Mouse (Mus musculus) liver, adult 2 months (tissue): Measurements from ENCODE around the gene Krt13.

ENCODE experiments used
- CTCF ChIP-seq: fragments of 200-500 bp; IDR thresholded peaks from 2 replicates; pipeline ENCODE4 v1.5.1; 2011; ENCODE audit warnings: low read depth, low read length, control low read depth
- POLR2A ChIP-seq: fragments of 200-500 bp; IDR thresholded peaks from 2 replicates; pipeline ENCODE4 v1.6.1; 2011; ENCODE audit warnings: low read length, control low read depth; ENCODE audit not compliant: insufficient read depth; ENCODE audit errors: extremely low read depth

GRCm38 (mm10) chr11:100157331-100157730, 36.0 kb upstream of the Krt13 start:
- TF ChIP-seq CTCF (no peak), POLR2A (no peak)
